Mouse (Mus musculus): ENCODE measurements at regions not wholly inside any gene's neighbourhood (a gene's known extent, or its start where the extent isn't known, plus 50 kb on each side); places are given as distances from the start of the nearest gene placed in this dataset.

DNA sequence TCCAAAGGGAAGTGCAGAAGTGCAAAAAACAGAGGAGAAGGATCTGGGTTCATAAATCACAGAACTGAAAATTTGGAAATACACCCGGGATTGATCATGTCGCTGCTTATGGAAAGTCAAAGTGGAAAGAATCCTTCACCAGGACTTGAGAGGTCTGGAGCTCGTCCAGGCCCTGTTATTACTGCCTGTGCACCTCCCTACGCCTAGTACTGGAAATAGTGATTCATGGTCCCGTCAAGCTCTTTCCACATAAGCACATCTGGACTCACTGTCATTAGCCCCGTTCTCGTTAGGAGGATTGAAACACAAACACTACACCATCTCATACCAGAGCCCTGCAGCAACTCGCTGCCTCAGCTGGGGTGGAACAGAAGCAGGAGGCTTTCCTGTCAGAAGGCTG is 107.7 kb downstream of the Nfkbiz start:
- ATAC-seq (ENCODE audit: insufficient read depth), result no peak
- WGBS (ENCODE audit: insufficient replicate concordance), result 60% methylated on average over 8 of the region's 8 CpGs

GRCm38 (mm10) chr16:55726538-55726937 is 112.2 kb downstream of the Nfkbiz start:
- no peak overlapping the region for H3K4me2 ChIP-seq (ENCODE audit: low read depth)
- no peaks in the 10 kb centered on the region for H3K9me3 ChIP-seq (ENCODE audit: control insufficient read depth, low read length)
- H3K27ac ChIP-seq, result no peak overlapping the region
- no peak overlapping the region for H3K4me3 ChIP-seq (ENCODE audit: insufficient read depth in 1 of 2, low read depth in 2 of 2, low read length in 2 of 2)
- H3K27me3 ChIP-seq (ENCODE audit: control insufficient read depth, insufficient read depth, low read length), result no peaks in the 10 kb centered on the region
- no peak for DNase-seq (ENCODE audit: low read depth in 3 of 3, low spot score in 3 of 3)
- no peak overlapping the region for H3K9ac ChIP-seq (replicated peaks)
- H3K36me3 ChIP-seq (replicated peaks; ENCODE audit: control insufficient read depth, insufficient read depth, low read depth), result no peaks in the 10 kb centered on the region
- H3K4me1 ChIP-seq (replicated peaks; ENCODE audit: control insufficient read depth in 2 of 2, insufficient read depth in 2 of 2, low read length in 1 of 2), result no peaks in the 10 kb centered on the region
- WGBS (ENCODE audit: insufficient replicate concordance), result 47% methylated on average over 3 of the region's 3 CpGs
- TF ChIP-seq EP300 (IDR thresholded peaks at IDR 0.05; ENCODE audit: low read depth) (no peak), CTCF (IDR thresholded peaks at IDR 0.05; ENCODE audit: low read depth) (no peak)
- no peak for ATAC-seq (ENCODE audit: insufficient read depth)

More for the DNA sequence above, 107.7 kb downstream of the Nfkbiz start:
- Histone ChIP-seq H3K4me2 (ENCODE audit: low read depth) (no peak overlapping the region), H3K9me3 (ENCODE audit: control insufficient read depth, low read length) (no peaks in the 10 kb centered on the region), H3K9ac (replicated peaks) (no peak overlapping the region), H3K27me3 (ENCODE audit: control insufficient read depth, insufficient read depth, low read length) (no peaks in the 10 kb centered on the region), H3K27ac (no peak overlapping the region), H3K36me3 (replicated peaks; ENCODE audit: control insufficient read depth, insufficient read depth, low read depth) (no peaks in the 10 kb centered on the region), H3K4me1 (replicated peaks; ENCODE audit: control insufficient read depth in 2 of 2, insufficient read depth in 2 of 2, low read length in 1 of 2) (no peaks in the 10 kb centered on the region), H3K4me3 (ENCODE audit: insufficient read depth in 1 of 2, low read depth in 2 of 2, low read length in 2 of 2) (no peak overlapping the region)
- DNase-seq (ENCODE audit: low read depth in 3 of 3, low spot score in 3 of 3), result no peak
- TF ChIP-seq EP300 (IDR thresholded peaks at IDR 0.05; ENCODE audit: low read depth), result no peak
- no peak for TF ChIP-seq CTCF (IDR thresholded peaks at IDR 0.05; ENCODE audit: low read depth)

DNA sequence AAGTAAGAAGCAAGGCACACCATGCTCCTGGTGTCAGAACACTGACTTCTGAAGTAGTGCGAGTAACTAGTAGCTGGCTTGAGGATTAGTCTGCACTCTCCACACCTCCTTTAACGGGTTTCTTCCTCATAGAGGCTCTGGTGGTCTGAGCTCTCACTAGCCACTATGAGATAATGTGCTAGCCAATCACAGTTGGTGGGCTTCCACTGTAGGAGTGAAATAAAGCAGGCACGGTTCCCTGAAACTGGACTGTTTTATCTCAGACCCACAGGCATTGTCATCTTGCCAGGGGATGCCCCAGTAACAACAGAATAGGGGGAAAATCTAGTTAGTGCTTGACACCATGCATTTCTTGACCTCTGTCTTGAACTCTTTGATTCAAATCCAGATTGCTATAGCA is 118.3 kb downstream of the Nfkbiz start:
- 31% methylated on average over 3 of the region's 3 CpGs for WGBS (ENCODE audit: insufficient replicate concordance)
- TF ChIP-seq EP300 (IDR thresholded peaks at IDR 0.05; ENCODE audit: low read depth) (no peak), CTCF (IDR thresholded peaks at IDR 0.05; ENCODE audit: low read depth) (no peak)
- no peaks in the 10 kb centered on the region for H3K9me3 ChIP-seq (ENCODE audit: control insufficient read depth, low read length)
- DNase-seq (ENCODE audit: low read depth in 3 of 3, low spot score in 3 of 3), result no peak
- H3K36me3 ChIP-seq (replicated peaks; ENCODE audit: control insufficient read depth, insufficient read depth, low read depth), result no peaks in the 10 kb centered on the region
- no peak overlapping the region for H3K4me2 ChIP-seq (ENCODE audit: low read depth)
- H3K4me1 ChIP-seq (replicated peaks; ENCODE audit: control insufficient read depth in 2 of 2, insufficient read depth in 2 of 2, low read length in 1 of 2), result no peaks in the 10 kb centered on the region
- ATAC-seq (ENCODE audit: insufficient read depth), result no peak
- H3K9ac ChIP-seq (replicated peaks), result no peak overlapping the region
- no peak overlapping the region for H3K27ac ChIP-seq
- H3K27me3 ChIP-seq (ENCODE audit: control insufficient read depth, insufficient read depth, low read length), result no peaks in the 10 kb centered on the region
- no peak overlapping the region for H3K4me3 ChIP-seq (ENCODE audit: insufficient read depth in 1 of 2, low read depth in 2 of 2, low read length in 2 of 2)

DNA sequence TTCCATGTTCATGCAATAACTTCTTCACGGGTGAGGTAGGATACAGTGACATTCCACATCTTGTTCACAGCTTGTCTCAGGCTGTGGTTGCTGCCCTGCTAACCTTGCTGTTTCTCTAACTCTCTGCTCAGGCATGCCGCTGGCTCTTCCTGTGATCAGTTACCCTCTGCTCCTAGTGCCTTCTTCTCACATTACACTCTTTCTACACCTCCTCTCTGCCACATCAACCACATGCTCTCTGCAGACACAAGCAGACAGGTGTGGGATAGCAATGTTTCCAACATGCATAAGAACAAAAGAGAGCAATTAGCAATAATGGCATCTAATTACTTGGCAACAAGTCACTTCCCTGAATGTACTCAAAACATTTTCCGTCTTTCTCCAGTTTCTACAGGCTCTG is 128.7 kb downstream of the Nfkbiz start:
- DNase-seq (ENCODE audit: low read depth in 3 of 3, low spot score in 3 of 3) (no peak), ATAC-seq (ENCODE audit: insufficient read depth) (no peak)
- H3K4me1 ChIP-seq (replicated peaks; ENCODE audit: control insufficient read depth in 2 of 2, insufficient read depth in 2 of 2, low read length in 1 of 2), result no peaks in the 10 kb centered on the region
- 46% methylated on average over 3 of the region's 3 CpGs for WGBS (ENCODE audit: insufficient replicate concordance)
- no peaks in the 10 kb centered on the region for H3K36me3 ChIP-seq (replicated peaks; ENCODE audit: control insufficient read depth, insufficient read depth, low read depth)
- H3K4me2 ChIP-seq (ENCODE audit: low read depth), result no peak overlapping the region
- no peak overlapping the region for H3K9ac ChIP-seq (replicated peaks)
- no peak overlapping the region for H3K4me3 ChIP-seq (ENCODE audit: insufficient read depth in 1 of 2, low read depth in 2 of 2, low read length in 2 of 2)
- no peak for TF ChIP-seq EP300 (IDR thresholded peaks at IDR 0.05; ENCODE audit: low read depth)
- no peak for TF ChIP-seq CTCF (IDR thresholded peaks at IDR 0.05; ENCODE audit: low read depth)
- H3K9me3 ChIP-seq (ENCODE audit: control insufficient read depth, low read length), result no peaks in the 10 kb centered on the region
- no peaks in the 10 kb centered on the region for H3K27me3 ChIP-seq (ENCODE audit: control insufficient read depth, insufficient read depth, low read length)
- H3K27ac ChIP-seq, result no peak overlapping the region

DNA sequence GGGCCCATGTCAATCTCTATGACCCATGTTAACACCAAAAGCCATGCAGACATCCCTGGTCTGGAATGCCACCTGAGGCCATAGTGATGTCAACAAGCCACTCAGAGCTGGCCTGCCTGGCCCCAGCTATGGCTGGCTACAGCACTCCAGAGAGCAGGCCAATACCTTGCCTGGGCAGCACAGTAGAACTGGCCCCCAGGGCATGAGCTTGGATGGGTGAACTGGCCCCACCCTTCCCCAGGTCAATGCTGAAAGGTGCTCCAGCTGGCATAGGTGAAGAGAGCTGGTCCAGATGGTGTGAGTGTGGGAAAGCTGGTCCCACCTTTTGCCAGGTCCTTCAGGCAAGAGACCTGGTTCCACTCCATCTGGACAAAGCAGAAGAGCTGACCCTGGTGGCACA is 132.2 kb downstream of the Nfkbiz start:
- no peaks in the 10 kb centered on the region for H3K4me1 ChIP-seq (replicated peaks; ENCODE audit: control insufficient read depth in 2 of 2, insufficient read depth in 2 of 2, low read length in 1 of 2)
- no peak for ATAC-seq (ENCODE audit: insufficient read depth)
- no peak overlapping the region for H3K4me3 ChIP-seq (ENCODE audit: insufficient read depth in 1 of 2, low read depth in 2 of 2, low read length in 2 of 2)
- no peaks in the 10 kb centered on the region for H3K9me3 ChIP-seq (ENCODE audit: control insufficient read depth, low read length)
- H3K4me2 ChIP-seq (ENCODE audit: low read depth), result no peak overlapping the region
- no peak for TF ChIP-seq EP300 (IDR thresholded peaks at IDR 0.05; ENCODE audit: low read depth)
- no peak for TF ChIP-seq CTCF (IDR thresholded peaks at IDR 0.05; ENCODE audit: low read depth)
- no peaks in the 10 kb centered on the region for H3K27me3 ChIP-seq (ENCODE audit: control insufficient read depth, insufficient read depth, low read length)
- no peak overlapping the region for H3K27ac ChIP-seq
- DNase-seq (ENCODE audit: low read depth in 3 of 3, low spot score in 3 of 3), result no peak
- H3K9ac ChIP-seq (replicated peaks), result no peak overlapping the region
- H3K36me3 ChIP-seq (replicated peaks; ENCODE audit: control insufficient read depth, insufficient read depth, low read depth), result no peaks in the 10 kb centered on the region
